Mouse (Mus musculus) stomach, adult 2 months (tissue): ENCODE data around the gene Adm. TPM values are rescaled to one million over a fixed set of nuclear protein-coding genes. Genes with fewer than 3 reads are reported as not detected.

Source experiments
- polyA plus RNA-seq: library from polyadenylated mRNA; depleted of rRNA; stranded (reverse); fragments of >200 nt; gene quantifications from 2 replicates; pipeline ENCODE4 v1.2.3, GENCODE M21; 2012; rRNA removed

Adm gene
- 7.6 and 7.9 TPM in 2 replicates for polyA plus RNA-seq

GRCm38 (mm10) chr7:110627486-110628272, at the start of gene Adm:
Gene Adm, plus strand, starts transcription at chr7:110627661.

GRCm38 (mm10) chr7:110614133-110615063, 13.1 kb upstream of the Adm start, which contains the start of gene Sbf2:
Gene Sbf2, minus strand, starts transcription at chr7:110614922.

Other genes with a start within 250 kb of the Adm start
- 3.2 and 5.6 TPM in 2 replicates for gene Sbf2, start 12.7 kb upstream of the Adm start, polyA plus RNA-seq
- gene Ampd3, start 140.5 kb downstream of the Adm start, polyA plus RNA-seq, result 5.8 and 6.1 TPM in 2 replicates
- 4.5 and 4.8 TPM in 2 replicates for gene Rnf141, start 216.8 kb downstream of the Adm start, polyA plus RNA-seq
- gene Lyve1, start 235.6 kb downstream of the Adm start, polyA plus RNA-seq, result 4.2 and 7.0 TPM in 2 replicates